Mouse (Mus musculus) bone marrow, adult 2 months (tissue): ENCODE measurements around the gene Akr1b8. TPM values are rescaled to one million over a fixed set of nuclear protein-coding genes. Genes with fewer than 3 reads are reported as not detected.

Source experiments
- H3K27ac ChIP-seq: fragments of 200-500 bp; 2 replicates; pipeline ENCODE4 v1.5.1; 2012; ENCODE audit warnings: low read depth, mild to moderate bottlenecking, control low read depth, inconsistent platforms, low read length; ENCODE audit not compliant: control insufficient read depth, poor library complexity, insufficient read depth
- H3K4me1 ChIP-seq: fragments of 200-500 bp; 2 replicates; pipeline ENCODE4 v1.6.1; 2011; ENCODE audit warnings: low read length; ENCODE audit not compliant: control insufficient read depth, insufficient read depth
- H3K4me3 ChIP-seq: fragments of 200-500 bp; replicated peaks from 2 replicates; pipeline ENCODE3; 2011; ENCODE audit warnings: mild to moderate bottlenecking, low read depth, low read length, control low read depth; ENCODE audit not compliant: control insufficient read depth
- CTCF ChIP-seq: fragments of 200-500 bp; IDR thresholded peaks from 2 replicates; pipeline ENCODE4 v1.5.1; 2011; ENCODE audit warnings: low read length, control low read depth; ENCODE audit not compliant: control insufficient read depth, insufficient read depth
- POLR2A ChIP-seq: fragments of 200-500 bp; IDR thresholded peaks from 2 replicates; pipeline ENCODE4 v1.6.1; 2011; ENCODE audit warnings: low read depth, mild to moderate bottlenecking, control low read depth, low read length, borderline replicate concordance; ENCODE audit not compliant: control insufficient read depth
- WGBS: fragments of 180-500 bp; shearing (Covaris S2); methylation state at CpG from one replicate; pipeline ENCODE4 v1.1.7; 2018; 5-methylcytosine and 5-hydroxymethylcytosine counted together
- polyA plus RNA-seq: library from polyadenylated mRNA; stranded (reverse); fragments of >200 nt; gene quantifications from 2 replicates; pipeline ENCODE4 v1.2.4, GENCODE M21; 2011; ENCODE audit warnings: low replicate concordance; ENCODE audit not compliant: missing spikeins, insufficient read depth, insufficient read length

Gene Akr1b8
- polyA plus RNA-seq = 2.1 and 3.1 TPM in 2 replicates

- TF ChIP-seq POLR2A = no peak
- no peak for TF ChIP-seq CTCF
- no peaks in the 10 kb centered on the region for H3K4me1 ChIP-seq
- H3K4me3 ChIP-seq = no peak within 1 kb of the TSS
- 37% methylated on average over 16 of the region's 16 CpGs for WGBS
- no peak within 1 kb of the TSS for H3K27ac ChIP-seq
Measured at GRCm38 (mm10) chr6:34353658-34354353, at the start of gene Akr1b8. Gene Akr1b8, plus strand, starts transcription at chr6:34354119.

GRCm38 (mm10) chr6:34304675-34305241, 49.2 kb upstream of the Akr1b8 start:
- 74% methylated on average over 10 of the region's 10 CpGs for WGBS
- H3K4me1 ChIP-seq = no peaks in the 10 kb centered on the region; the same call in 1 of the 2 replicates
- H3K27ac ChIP-seq = no peak overlapping the region
- TF ChIP-seq POLR2A (no peak), CTCF (no peak)
- H3K4me3 ChIP-seq = no peak overlapping the region

- Histone ChIP-seq H3K4me3 (no peak overlapping the region), H3K27ac (no peak overlapping the region), H3K4me1 (no peaks in the 10 kb centered on the region)
- 90% methylated on average over 6 of the region's 6 CpGs for WGBS
- TF ChIP-seq POLR2A = no peak
- no peak for TF ChIP-seq CTCF
Measured at GRCm38 (mm10) chr6:34306797-34307196, 47.1 kb upstream of the Akr1b8 start.

- WGBS = 88% methylated on average over 6 of the region's 6 CpGs
- TF ChIP-seq CTCF = no peak
- TF ChIP-seq POLR2A = no peak
- Histone ChIP-seq H3K27ac (no peak overlapping the region), H3K4me3 (no peak overlapping the region), H3K4me1 (no peaks in the 10 kb centered on the region)
Measured at GRCm38 (mm10) chr6:34309526-34309925, 44.4 kb upstream of the Akr1b8 start.

GRCm38 (mm10) chr6:34310023-34310595, 43.8 kb upstream of the Akr1b8 start:
- no peaks in the 10 kb centered on the region for H3K4me1 ChIP-seq
- no peak overlapping the region for H3K4me3 ChIP-seq
- H3K27ac ChIP-seq = no peak overlapping the region
- WGBS = 84% methylated on average over 11 of the region's 11 CpGs
- TF ChIP-seq CTCF = no peak
- TF ChIP-seq POLR2A = no peak

- WGBS = 88% methylated on average over 9 of the region's 9 CpGs
- Histone ChIP-seq H3K4me1 (no peaks in the 10 kb centered on the region; the same call in 1 of the 2 replicates), H3K4me3 (no peak overlapping the region), H3K27ac (no peak overlapping the region)
- TF ChIP-seq POLR2A (no peak), CTCF (no peak)
Measured at GRCm38 (mm10) chr6:34313386-34313785, 40.5 kb upstream of the Akr1b8 start.

- WGBS = 88% methylated on average over 2 of the region's 2 CpGs
- Histone ChIP-seq H3K4me3 (no peak overlapping the region), H3K4me1 (no peaks in the 10 kb centered on the region; the same call in 1 of the 2 replicates), H3K27ac (no peak overlapping the region)
- TF ChIP-seq POLR2A = no peak
- no peak for TF ChIP-seq CTCF
Measured at GRCm38 (mm10) chr6:34313921-34314320, 40.0 kb upstream of the Akr1b8 start.

- under 1% methylated on average over 60 of the region's 60 CpGs for WGBS
- Histone ChIP-seq H3K4me3 (peak within 1 kb of the TSS; percentile 78), H3K4me1 (no peaks in the 10 kb centered on the region; the same call in 1 of the 2 replicates), H3K27ac (peak within 1 kb of the TSS; percentile 63)
- TF ChIP-seq CTCF (no peak), POLR2A (peak; percentile 57; the same call in 1 of the 2 replicates)
Measured at GRCm38 (mm10) chr6:34316854-34317771, 36.8 kb upstream of the Akr1b8 start, which contains the start of gene Akr1b3. Gene Akr1b3, minus strand, starts transcription at chr6:34317478.
